Mouse (Mus musculus) myocyte (in vitro differentiated cells): ENCODE measurements around the gene Entpd7.

Experiments
- CEBPB ChIP-seq: IDR thresholded peaks from 2 replicates; pipeline ENCODE4 v1.6.1; 2011; ENCODE audit warnings: mild to moderate bottlenecking, moderate library complexity; ENCODE audit not compliant: poor library complexity, insufficient read depth, severe bottlenecking
- E2F4 ChIP-seq: IDR thresholded peaks from one replicate; pipeline ENCODE4 v1.6.1; 2011; ENCODE audit warnings: mild to moderate bottlenecking, control low read depth, moderate library complexity; ENCODE audit not compliant: insufficient read depth
- MAX ChIP-seq: IDR thresholded peaks from one replicate; pipeline ENCODE4 v1.6.1; 2011; ENCODE audit warnings: low read depth, mild to moderate bottlenecking, control low read depth
- MYOD1 ChIP-seq, 3 experiments: IDR thresholded peaks; one replicate each; pipeline ENCODE4 v1.6.1; 2011; ENCODE audit warnings: control low read depth in 2 of 3, low read depth in 2 of 3, mild to moderate bottlenecking in 2 of 3, moderate library complexity in 1 of 3; ENCODE audit not compliant: insufficient read length in 2 of 3, control insufficient read depth in 1 of 3
- MYOG ChIP-seq, 3 experiments: IDR thresholded peaks; one replicate each; pipeline ENCODE4 v1.6.1; 2011; ENCODE audit warnings: control low read depth in 2 of 3, low read depth in 2 of 3, mild to moderate bottlenecking in 2 of 3; ENCODE audit not compliant: insufficient read length in 2 of 3, control insufficient read depth in 1 of 3, insufficient read depth in 1 of 3
- POLR2A ChIP-seq: IDR thresholded peaks from one replicate; pipeline ENCODE4 v1.6.1; 2011; ENCODE audit warnings: low read depth, mild to moderate bottlenecking, control low read depth, moderate library complexity; ENCODE audit not compliant: insufficient read length
- POLR2AphosphoS2 ChIP-seq: IDR thresholded peaks from one replicate; pipeline ENCODE4 v1.6.1; 2011; ENCODE audit warnings: low read depth, control low read depth; ENCODE audit not compliant: insufficient read length
- REST ChIP-seq: IDR thresholded peaks from one replicate; pipeline ENCODE4 v1.6.1; 2011; ENCODE audit warnings: mild to moderate bottlenecking, control low read depth, moderate library complexity; ENCODE audit not compliant: insufficient read depth, insufficient read length
- SRF ChIP-seq: IDR thresholded peaks from one replicate; pipeline ENCODE4 v1.6.1; 2011; ENCODE audit warnings: low read depth; ENCODE audit not compliant: control insufficient read depth, insufficient read length
- TCF12 ChIP-seq: IDR thresholded peaks from one replicate; pipeline ENCODE4 v1.6.1; 2011; ENCODE audit warnings: mild to moderate bottlenecking, control low read depth; ENCODE audit not compliant: poor library complexity, insufficient read depth, severe bottlenecking
- TCF3 ChIP-seq: IDR thresholded peaks from one replicate; pipeline ENCODE4 v1.6.1; 2011; ENCODE audit warnings: low read depth, control low read depth; ENCODE audit not compliant: insufficient read length
- USF1 ChIP-seq: IDR thresholded peaks from one replicate; pipeline ENCODE4 v1.6.1; 2011; ENCODE audit warnings: low read depth, mild to moderate bottlenecking, control low read depth, moderate library complexity

DNA sequence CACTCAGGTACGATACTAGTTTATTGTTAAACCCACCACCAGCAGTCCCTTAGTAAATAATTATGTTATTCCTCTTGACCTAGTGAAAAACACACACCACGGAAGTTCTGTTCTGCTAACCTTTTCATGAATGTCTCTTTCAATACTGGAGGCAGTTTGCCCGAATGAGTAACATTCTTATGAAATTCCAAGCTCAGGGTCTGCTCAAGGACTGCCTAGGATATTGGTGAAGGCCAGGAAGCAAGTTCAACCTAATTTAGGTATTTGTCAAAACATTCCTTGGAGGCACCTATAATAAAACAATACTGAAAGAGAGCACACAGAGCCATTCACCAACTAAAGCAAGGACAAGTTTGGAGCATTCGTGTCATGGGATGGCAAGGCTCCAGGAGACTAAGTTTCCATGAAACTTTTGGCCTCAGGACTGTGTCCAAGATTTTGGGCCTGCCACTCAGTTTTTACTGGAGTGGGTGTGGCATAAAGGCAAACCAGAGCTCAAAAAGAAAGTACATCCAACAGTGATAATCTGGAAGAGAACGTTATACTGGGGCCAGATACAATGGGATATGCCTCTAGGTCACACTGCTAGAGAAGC, 80.0 kb downstream of the Entpd7 start:
- TF ChIP-seq POLR2AphosphoS2, result no peak
- TF ChIP-seq POLR2A, result no peak
- TF ChIP-seq SRF, result no peak
- TF ChIP-seq TCF12, result no peak
- no peak for TF ChIP-seq USF1
- no peak for TF ChIP-seq E2F4
- TF ChIP-seq CEBPB, result no peak
- TF ChIP-seq MAX, result no peak
- TF ChIP-seq MYOG (IDR thresholded peaks at IDR 0.05; ENCODE audit: control insufficient read depth in 1 of 3, insufficient read depth in 1 of 3, insufficient read length in 2 of 3, low read depth in 2 of 3), result no peak
- no peak for TF ChIP-seq TCF3
- TF ChIP-seq MYOD1 (IDR thresholded peaks at IDR 0.05; ENCODE audit: control insufficient read depth in 1 of 3, insufficient read length in 2 of 3, low read depth in 2 of 3), result no peak
- no peak for TF ChIP-seq REST
